Mouse (Mus musculus) cerebral cortex, adult 2 months (tissue): ENCODE results near the gene Syn1.

Experiments
- WGBS: fragments of 180-500 bp; shearing (Covaris S2); methylation state at CpG from one replicate; pipeline ENCODE4 v1.1.7; 2018; 5-methylcytosine and 5-hydroxymethylcytosine counted together

The Syn1 gene

GRCm38 (mm10) chrX:20861453-20862104 is 59.2 kb downstream of the Syn1 start:
- 73% methylated on average over 5 of the region's 5 CpGs for WGBS

- WGBS: 87% methylated on average over 7 of the region's 7 CpGs
Measured at GRCm38 (mm10) chrX:20853794-20854193, 67.0 kb downstream of the Syn1 start.

- WGBS: 4% methylated on average over 42 of the region's 42 CpGs
Measured at GRCm38 (mm10) chrX:20848256-20848984, 72.4 kb downstream of the Syn1 start.

GRCm38 (mm10) chrX:20847816-20848215 is 73.0 kb downstream of the Syn1 start:
- WGBS: 8% methylated on average over 2 of the region's 2 CpGs

- WGBS: 52% methylated on average over 3 of the region's 3 CpGs
Measured at GRCm38 (mm10) chrX:20847232-20847631, 73.6 kb downstream of the Syn1 start.

- 4% methylated on average over 5 of the region's 5 CpGs for WGBS
Measured at GRCm38 (mm10) chrX:20828934-20829333, 91.9 kb downstream of the Syn1 start.

GRCm38 (mm10) chrX:20819708-20820426 is 100.9 kb downstream of the Syn1 start:
- 20% methylated on average over 8 of the region's 8 CpGs for WGBS

GRCm38 (mm10) chrX:20819204-20819628 is 101.6 kb downstream of the Syn1 start:
- 6% methylated on average over 16 of the region's 19 CpGs for WGBS

GRCm38 (mm10) chrX:20816974-20817373 is 103.8 kb downstream of the Syn1 start:
- WGBS: 24% methylated on average over 6 of the region's 6 CpGs
